Comparison of ENCODE assay signal across 46 mouse cellular contexts in genomic region chrX:67883406-67883805, GRCm38 (mm10). TPM values are rescaled to one million over a fixed set of nuclear protein-coding genes. Genes with fewer than 3 reads are reported as not detected.
"Had no signal": no experiment of that assay in that cellular context is flagged by ENCODE, and none has a peak within 500 bp of the region (broad histone marks: within the 10 kb centered on the region; RNA-seq: fewer than 3 reads in every experiment).

No protein-coding gene starts in this region.

- H3K4me2 ChIP-seq: limb, embryonic 12.5 days; limb, embryonic 13.5 days; limb, embryonic 15.5 days; liver, embryonic 11.5 days; liver, embryonic 12.5 days; liver, embryonic 13.5 days; liver, embryonic 15.5 days; lung, embryonic 14.5 days; lung, embryonic 15.5 days; midbrain, embryonic 11.5 days; midbrain, embryonic 12.5 days; midbrain, embryonic 13.5 days; midbrain, embryonic 15.5 days; neural tube, embryonic 12.5 days; neural tube, embryonic 13.5 days had no signal

- H3K4me1 ChIP-seq: limb, embryonic 10.5 days; limb, embryonic 12.5 days; limb, embryonic 13.5 days; limb, embryonic 15.5 days; liver, embryonic 12.5 days; liver, embryonic 13.5 days; liver, embryonic 15.5 days; lung, embryonic 15.5 days; megakaryocyte, embryonic 14.5 days; midbrain, embryonic 10.5 days; midbrain, embryonic 12.5 days; midbrain, embryonic 13.5 days; midbrain, embryonic 15.5 days; neural tube, embryonic 12.5 days; neural tube, embryonic 13.5 days had no signal

- H3K9ac ChIP-seq: limb, embryonic 12.5 days; limb, embryonic 13.5 days; limb, embryonic 15.5 days; liver, embryonic 12.5 days; liver, embryonic 13.5 days; liver, embryonic 14.5 days; liver, embryonic 15.5 days; lung, embryonic 14.5 days; lung, embryonic 15.5 days; midbrain, embryonic 12.5 days; midbrain, embryonic 13.5 days; midbrain, embryonic 15.5 days; neural tube, embryonic 12.5 days; neural tube, embryonic 13.5 days had no signal

- ATAC-seq: liver, embryonic 12.5 days; lung, postnatal 0 days; midbrain, embryonic 13.5 days; midbrain, embryonic 15.5 days; midbrain, embryonic 16.5 days had no signal

- H3K36me3 ChIP-seq: limb, embryonic 10.5 days; limb, embryonic 12.5 days; limb, embryonic 13.5 days; limb, embryonic 15.5 days; liver, embryonic 12.5 days; liver, embryonic 13.5 days; liver, embryonic 15.5 days; lung, embryonic 15.5 days; midbrain, embryonic 10.5 days; midbrain, embryonic 12.5 days; midbrain, embryonic 13.5 days; midbrain, embryonic 15.5 days; neural tube, embryonic 12.5 days; neural tube, embryonic 13.5 days had no signal

- H3K27ac ChIP-seq: limb, embryonic 10.5 days; limb, embryonic 12.5 days; limb, embryonic 13.5 days; limb, embryonic 15.5 days; liver, embryonic 12.5 days; liver, embryonic 13.5 days; liver, embryonic 14.5 days; liver, embryonic 15.5 days; lung, embryonic 15.5 days; macrophage; midbrain, embryonic 10.5 days; midbrain, embryonic 12.5 days; midbrain, embryonic 13.5 days; midbrain, embryonic 15.5 days; neural tube, embryonic 12.5 days; neural tube, embryonic 13.5 days had no signal

- H3K9me3 ChIP-seq: limb, embryonic 10.5 days; limb, embryonic 12.5 days; limb, embryonic 13.5 days; limb, embryonic 15.5 days; liver, embryonic 12.5 days; liver, embryonic 13.5 days; liver, embryonic 15.5 days; lung, embryonic 15.5 days; megakaryocyte, embryonic 14.5 days; midbrain, embryonic 10.5 days; midbrain, embryonic 12.5 days; midbrain, embryonic 13.5 days; midbrain, embryonic 15.5 days; neural tube, embryonic 12.5 days; neural tube, embryonic 13.5 days had no signal

- H3K4me3 ChIP-seq: limb, embryonic 10.5 days; limb, embryonic 12.5 days; limb, embryonic 13.5 days; limb, embryonic 15.5 days; liver, embryonic 12.5 days; liver, embryonic 13.5 days; liver, embryonic 15.5 days; lung, embryonic 15.5 days; megakaryocyte, embryonic 14.5 days; midbrain, embryonic 10.5 days; midbrain, embryonic 12.5 days; midbrain, embryonic 13.5 days; midbrain, embryonic 15.5 days; myocyte; neural tube, embryonic 12.5 days; neural tube, embryonic 13.5 days had no signal

- DNase-seq: left cerebral cortex, postnatal 4 days; liver; liver, embryonic 13.5 days; lung, adult 18-20 months; lung, adult 2 months; lung, embryonic 14.5 days; lung, postnatal 10 days; lung, postnatal 14 days; lung, postnatal 36 days; lung, postnatal 4 days; midbrain, embryonic 14.5 days had no signal

- H3K27me3 ChIP-seq: limb, embryonic 12.5 days; limb, embryonic 13.5 days; limb, embryonic 15.5 days; liver, embryonic 12.5 days; liver, embryonic 13.5 days; liver, embryonic 15.5 days; lung, embryonic 15.5 days; megakaryocyte, embryonic 14.5 days; midbrain, embryonic 12.5 days; midbrain, embryonic 13.5 days; midbrain, embryonic 15.5 days; neural tube, embryonic 12.5 days; neural tube, embryonic 13.5 days had no signal

RNA-seq across cellular contexts. Expression of gene 4933436I01Rik, which starts 37.8 kb away (rescaled TPM):
- total RNA-seq: left cerebral cortex, postnatal 10 days; left cerebral cortex, postnatal 14 days; left cerebral cortex, postnatal 25 days; left cerebral cortex, postnatal 36 days; left cerebral cortex, postnatal 4 days; liver, adult 2 months; megakaryocyte progenitor cell, adult 5-6 weeks; megakaryocyte-erythroid progenitor cell, adult 5-6 weeks; midbrain, postnatal 0 days; monocyte, adult 5-6 weeks had no signal
- polyA plus RNA-seq: limb, embryonic 10.5 days; limb, embryonic 11.5 days; limb, embryonic 12.5 days; limb, embryonic 13.5 days; limb, embryonic 14.5 days; limb, embryonic 15.5 days; liver, adult 2 months; liver, embryonic 11.5 days; liver, embryonic 12.5 days; liver, embryonic 13.5 days; liver, embryonic 14.5 days; liver, embryonic 15.5 days; liver, embryonic 16.5 days; lung, adult 2 months; lung, embryonic 14.5 days; lung, embryonic 15.5 days; lung, embryonic 16.5 days; lung, postnatal 0 days; macrophage; midbrain, embryonic 10.5 days; midbrain, embryonic 11.5 days; midbrain, embryonic 12.5 days; midbrain, embryonic 13.5 days; midbrain, embryonic 14.5 days; midbrain, embryonic 15.5 days; midbrain, embryonic 16.5 days; midbrain, postnatal 0 days; myocyte; neural tube, embryonic 11.5 days; neural tube, embryonic 12.5 days; neural tube, embryonic 13.5 days had no signal
